Mouse (Mus musculus) bone marrow macrophage, adult 2 months (primary cell): ENCODE measurements around the gene Hdgfl2.

Source experiments
- CTCF ChIP-seq: IDR thresholded peaks from 2 replicates; pipeline ENCODE4 v1.5.1; 2012; ENCODE audit warnings: low read depth, mild to moderate bottlenecking, low read length, moderate library complexity
- POLR2A ChIP-seq: IDR thresholded peaks from 2 replicates; pipeline ENCODE4 v1.6.1; 2012; ENCODE audit warnings: mild to moderate bottlenecking, low read depth, low read length, borderline replicate concordance

GRCm38 (mm10) chr17:56131136-56131535 lies 51.7 kb downstream of the Hdgfl2 start:
- TF ChIP-seq CTCF (no peak), POLR2A (no peak)
